Mouse (Mus musculus) thymus, adult 2 months (tissue): ENCODE data around the gene Spata32. TPM values are rescaled to one million over a fixed set of nuclear protein-coding genes. Genes with fewer than 3 reads are reported as not detected.

Experiments
- DNase-seq: peaks from one replicate; pipeline ENCODE4 v3.0.0; 2021
- H3K27ac ChIP-seq: fragments of 200-500 bp; 2 replicates; pipeline ENCODE4 v1.5.1; 2012; ENCODE audit warnings: low read length, control low read depth; ENCODE audit not compliant: control insufficient read depth, insufficient read depth
- H3K27me3 ChIP-seq: fragments of 200-500 bp; 2 replicates; pipeline ENCODE4 v1.6.1; 2012; ENCODE audit warnings: mild to moderate bottlenecking, low read length, moderate library complexity, mixed read lengths; ENCODE audit not compliant: control insufficient read depth, insufficient read depth
- H3K36me3 ChIP-seq: fragments of 200-500 bp; 2 replicates; pipeline ENCODE4 v1.6.1; 2012; ENCODE audit warnings: mild to moderate bottlenecking, low read length, moderate library complexity; ENCODE audit not compliant: control insufficient read depth, insufficient read depth
- H3K4me1 ChIP-seq: fragments of 200-500 bp; replicated peaks from 2 replicates; pipeline ENCODE4 v1.6.1; 2012; ENCODE audit warnings: low read length; ENCODE audit not compliant: control insufficient read depth, insufficient read depth
- H3K4me3 ChIP-seq: fragments of 200-500 bp; 2 replicates; pipeline ENCODE4 v1.5.1; 2012; ENCODE audit warnings: mild to moderate bottlenecking, low read length, control low read depth, moderate library complexity; ENCODE audit not compliant: control insufficient read depth, insufficient read depth
- CTCF ChIP-seq: fragments of 200-500 bp; IDR thresholded peaks from 2 replicates; pipeline ENCODE4 v1.5.1; 2012; ENCODE audit warnings: mild to moderate bottlenecking, control low read depth, low read length, moderate library complexity, borderline replicate concordance; ENCODE audit not compliant: control insufficient read depth, poor library complexity, insufficient read depth; ENCODE audit errors: extremely low read depth
- POLR2A ChIP-seq: fragments of 200-500 bp; IDR thresholded peaks from 2 replicates; pipeline ENCODE4 v1.6.1; 2012; ENCODE audit warnings: mild to moderate bottlenecking, low read length, control low read depth, moderate library complexity; ENCODE audit not compliant: control insufficient read depth, poor library complexity, insufficient read depth; ENCODE audit errors: extremely low read depth
- WGBS: fragments of 180-500 bp; shearing (Covaris S2); methylation state at CpG from one replicate; pipeline ENCODE4 v1.1.7; 2018; 5-methylcytosine and 5-hydroxymethylcytosine counted together
- polyA plus RNA-seq: library from polyadenylated mRNA; depleted of rRNA; stranded (reverse); fragments of >200 nt; gene quantifications from 2 replicates; pipeline ENCODE4 v1.2.3, GENCODE M21; 2012

The Spata32 gene
- polyA plus RNA-seq, 1 experiment: not detected

DNA sequence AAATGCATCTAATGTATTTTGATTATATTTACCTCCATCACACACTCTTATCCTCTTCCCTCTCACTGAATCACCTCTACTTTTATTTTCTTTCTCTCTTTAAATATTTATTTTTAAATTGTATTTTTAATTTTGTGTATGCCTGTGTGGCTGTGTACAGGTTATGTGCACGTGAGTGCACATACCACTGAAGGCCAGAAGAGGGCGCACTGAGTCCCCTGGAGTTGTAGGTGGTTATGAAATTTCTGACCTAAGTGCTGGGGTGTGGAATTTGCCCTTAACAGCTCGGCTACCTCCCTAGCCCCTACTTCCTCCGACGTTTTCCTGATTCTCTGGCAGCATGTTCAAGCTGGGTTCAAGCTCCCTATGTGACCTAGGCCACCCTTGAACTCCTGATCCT is 4.5 kb downstream of the Spata32 start:
- Histone ChIP-seq H3K4me3 (no peak overlapping the region), H3K4me1 (peaks cover 8% of the 10 kb centered on the region), H3K36me3 (no peaks in the 10 kb centered on the region), H3K27ac (no peak overlapping the region), H3K27me3 (no peaks in the 10 kb centered on the region)
- no peak for TF ChIP-seq POLR2A
- no peak for TF ChIP-seq CTCF
- WGBS: 93% methylated on average over 5 of the region's 5 CpGs
- no peak for DNase-seq

DNA sequence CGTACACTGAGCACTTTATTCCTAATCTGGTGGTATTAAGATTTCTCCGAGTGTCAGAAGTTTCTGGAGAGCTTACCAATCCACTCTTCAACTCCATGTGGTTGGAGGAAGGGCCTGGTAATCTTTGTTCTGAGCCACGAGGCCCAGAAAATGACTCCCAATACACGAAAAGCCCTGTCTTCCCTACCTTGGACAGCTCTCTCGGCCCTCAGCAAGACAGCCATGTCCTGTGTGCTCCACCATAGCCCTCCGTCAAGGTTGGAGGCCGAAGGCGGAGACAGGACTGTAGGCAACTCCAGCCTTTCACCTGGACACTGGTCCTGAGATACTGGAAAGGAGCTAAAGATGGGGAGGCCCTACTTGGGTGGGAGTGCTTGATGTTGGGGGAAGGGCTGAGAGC is 7.9 kb downstream of the Spata32 start:
- DNase-seq: no peak
- H3K4me3 ChIP-seq: no peak overlapping the region
- no peaks in the 10 kb centered on the region for H3K27me3 ChIP-seq
- TF ChIP-seq CTCF (no peak), POLR2A (no peak)
- H3K4me1 ChIP-seq: no peaks in the 10 kb centered on the region
- no peak overlapping the region for H3K27ac ChIP-seq
- 84% methylated on average over 8 of the region's 8 CpGs for WGBS
- no peaks in the 10 kb centered on the region for H3K36me3 ChIP-seq

DNA sequence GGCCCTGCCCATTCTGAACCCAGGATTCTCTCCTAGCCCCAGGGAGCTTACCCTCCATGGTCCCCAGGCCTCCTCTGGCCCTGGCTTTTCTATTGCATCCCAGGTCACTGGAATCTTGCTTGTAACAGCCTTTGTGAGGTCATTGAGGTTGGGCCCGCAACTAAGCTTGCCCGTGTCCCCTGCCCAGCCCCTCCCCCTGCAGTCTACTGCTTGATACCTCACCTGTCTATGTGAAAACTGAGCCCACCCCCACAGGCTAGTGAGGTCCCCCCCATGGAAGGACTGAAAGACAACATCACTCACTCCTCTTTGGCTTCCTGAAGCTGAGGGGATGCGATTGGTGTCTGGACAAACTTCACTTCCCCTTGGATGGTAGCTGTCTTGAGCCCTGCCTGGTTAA is 9.8 kb downstream of the Spata32 start, which contains the start of gene 1700023F06Rik:
Gene 1700023F06Rik (minus strand): TSS at position 101 of the 400 bp plus-strand sequence.
- Histone ChIP-seq H3K4me3 (no peak within 1 kb of the TSS), H3K36me3 (no peaks in the 10 kb centered on the region), H3K27ac (no peak within 1 kb of the TSS), H3K27me3 (no peaks in the 10 kb centered on the region), H3K4me1 (no peaks in the 10 kb centered on the region)
- TF ChIP-seq POLR2A (no peak), CTCF (no peak)
- 96% methylated on average over 3 of the region's 3 CpGs for WGBS
- no peak for DNase-seq

DNA sequence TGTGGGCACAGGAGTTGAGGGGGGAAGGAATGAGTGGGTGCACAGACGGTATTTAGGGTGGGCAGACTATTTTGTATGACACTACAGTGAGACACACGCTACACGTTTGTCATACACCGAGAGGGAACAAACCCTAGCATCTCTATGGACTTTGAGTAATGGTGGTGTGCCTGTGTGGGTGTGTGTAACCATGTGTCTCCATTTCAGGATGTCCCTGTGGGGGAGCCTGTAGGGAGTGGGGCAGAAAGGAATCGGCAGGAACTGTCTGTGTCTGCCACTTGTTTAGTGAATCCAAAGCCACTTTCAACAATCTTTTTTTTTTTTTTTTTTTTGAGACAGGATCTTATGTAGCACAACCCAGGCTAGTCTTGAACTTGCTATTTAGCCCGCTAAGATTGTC is 12.0 kb downstream of the Spata32 start:
- no peak for DNase-seq
- Histone ChIP-seq H3K27me3 (no peaks in the 10 kb centered on the region), H3K36me3 (no peaks in the 10 kb centered on the region), H3K4me1 (no peaks in the 10 kb centered on the region), H3K4me3 (no peak overlapping the region), H3K27ac (no peak overlapping the region)
- WGBS: 97% methylated on average over 6 of the region's 6 CpGs
- TF ChIP-seq CTCF (no peak), POLR2A (no peak)

DNA sequence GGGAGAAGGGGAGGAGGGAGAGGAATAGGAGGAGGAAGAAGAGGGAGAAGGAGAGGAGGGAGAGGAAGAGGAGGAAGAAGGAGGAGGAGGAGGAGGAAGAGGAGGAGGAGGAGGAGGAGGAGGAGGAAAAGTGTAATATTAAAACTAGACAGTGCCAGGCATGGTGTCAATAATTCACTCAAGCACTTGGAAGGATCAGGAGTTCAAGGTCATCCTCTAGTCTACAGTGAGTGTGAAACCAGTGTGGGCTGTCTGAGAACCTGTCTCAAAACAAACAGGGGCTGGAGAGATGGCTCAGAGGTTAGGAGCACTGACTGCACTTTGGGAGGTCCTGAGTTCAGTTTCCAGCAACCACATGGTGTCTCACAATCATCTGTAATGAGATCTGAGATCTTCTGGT is 15.9 kb downstream of the Spata32 start:
- no peak for DNase-seq

DNA sequence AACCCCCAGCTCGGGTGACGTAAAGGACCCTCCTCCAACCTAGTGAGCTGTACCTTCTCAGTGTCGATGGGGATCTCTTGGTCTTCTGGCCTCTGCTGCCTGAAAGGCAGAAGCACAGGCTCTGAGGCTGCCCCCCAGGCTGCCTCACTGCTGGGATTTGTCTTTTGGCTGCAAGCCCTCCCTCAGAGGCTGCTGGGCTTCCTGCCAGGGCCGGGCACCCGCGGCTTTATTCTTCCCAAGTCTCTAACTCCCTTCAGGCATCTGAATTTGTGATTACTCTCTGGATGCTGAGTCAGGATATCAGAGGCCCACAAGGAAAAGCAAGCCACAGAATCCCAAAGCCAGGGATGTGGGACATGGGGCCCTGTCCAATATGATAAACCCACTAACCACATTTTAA is 16.6 kb downstream of the Spata32 start:
- H3K27ac ChIP-seq: no peak overlapping the region
- TF ChIP-seq CTCF (no peak), POLR2A (no peak)
- no peaks in the 10 kb centered on the region for H3K4me1 ChIP-seq
- H3K36me3 ChIP-seq: peaks cover 21% of the 10 kb centered on the region
- no peak for DNase-seq
- 35% methylated on average over 6 of the region's 6 CpGs for WGBS
- no peak overlapping the region for H3K4me3 ChIP-seq
- no peaks in the 10 kb centered on the region for H3K27me3 ChIP-seq

More for the DNA sequence above, 15.9 kb downstream of the Spata32 start:
- no peak overlapping the region for H3K27ac ChIP-seq
- H3K4me3 ChIP-seq: no peak overlapping the region
- no peak for TF ChIP-seq CTCF
- TF ChIP-seq POLR2A: no peak
- H3K27me3 ChIP-seq: no peaks in the 10 kb centered on the region
- peaks cover 15% of the 10 kb centered on the region for H3K36me3 ChIP-seq
- H3K4me1 ChIP-seq: no peaks in the 10 kb centered on the region

DNA sequence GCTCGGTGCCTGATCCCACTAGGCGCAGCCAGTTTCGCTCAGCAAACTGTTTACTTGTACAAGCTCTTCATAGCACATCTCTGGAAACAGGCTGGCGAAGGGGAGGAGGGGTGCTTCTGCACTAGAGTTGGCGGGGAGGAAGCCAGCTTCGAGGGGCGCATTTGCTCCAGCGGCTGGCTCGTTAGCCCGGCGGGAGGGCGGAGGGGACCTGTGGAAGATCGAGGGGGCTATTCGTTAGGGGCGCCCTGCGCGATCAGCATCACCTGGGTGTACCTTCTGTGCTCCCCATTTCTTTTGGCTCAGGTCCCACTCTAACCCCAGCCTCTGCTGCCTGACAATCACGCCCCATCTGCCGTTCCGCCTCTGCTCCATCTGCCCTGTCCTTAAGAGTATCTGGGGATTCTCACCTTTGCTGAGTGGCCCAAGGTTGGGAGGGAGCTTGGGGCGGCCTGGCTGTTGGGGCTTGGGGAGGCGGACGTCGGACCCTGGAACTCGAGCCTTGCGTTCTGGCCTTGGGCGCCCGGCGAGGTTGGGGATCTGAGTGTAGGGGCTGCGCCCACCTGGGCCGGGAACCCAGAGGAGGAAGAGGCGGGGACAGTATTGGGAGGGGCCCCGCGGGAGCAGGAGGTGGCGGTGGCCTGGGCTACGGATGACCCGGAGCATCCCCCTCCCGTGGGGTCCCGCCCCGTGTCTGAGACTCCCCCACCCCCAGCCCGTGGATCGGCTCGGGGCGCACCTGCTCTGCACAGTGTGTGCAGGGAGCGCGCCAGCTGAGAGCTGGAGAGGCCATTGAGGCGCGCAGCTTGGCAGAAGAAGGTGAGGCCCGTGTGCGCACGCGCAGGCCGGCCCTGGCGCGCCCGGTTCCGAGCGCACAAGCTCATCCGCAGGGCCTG is 19.1 kb downstream of the Spata32 start:
- peaks cover 46% of the 10 kb centered on the region for H3K36me3 ChIP-seq
- H3K4me1 ChIP-seq: no peaks in the 10 kb centered on the region
- H3K27me3 ChIP-seq: no peaks in the 10 kb centered on the region
- no peak for DNase-seq
- WGBS: 86% methylated on average over 59 of the region's 59 CpGs
- H3K27ac ChIP-seq: no peak overlapping the region
- no peak overlapping the region for H3K4me3 ChIP-seq
- TF ChIP-seq CTCF (no peak), POLR2A (no peak)

DNA sequence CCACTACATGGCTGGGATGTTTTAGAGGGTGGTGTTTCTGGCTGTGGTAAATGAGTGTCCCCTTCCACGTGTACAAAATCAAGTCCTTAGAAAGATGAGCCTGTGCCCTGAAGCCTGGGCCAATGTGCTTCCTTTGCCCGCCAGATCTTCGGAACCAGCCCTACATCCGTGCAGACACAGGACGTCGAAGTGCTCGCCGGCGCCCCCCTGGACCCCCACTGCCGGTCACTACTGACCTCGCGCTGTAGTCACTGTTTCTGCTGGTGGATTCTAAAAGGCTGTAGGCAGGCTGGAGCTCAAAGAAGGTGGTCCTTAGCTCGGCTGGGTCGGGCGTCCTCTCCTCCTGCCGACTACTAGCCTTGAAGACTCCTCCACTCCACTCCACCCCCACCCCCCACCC is 19.9 kb downstream of the Spata32 start:
- no peaks in the 10 kb centered on the region for H3K4me1 ChIP-seq
- TF ChIP-seq POLR2A: no peak
- TF ChIP-seq CTCF: no peak
- H3K4me3 ChIP-seq: no peak overlapping the region
- no peak overlapping the region for H3K27ac ChIP-seq
- H3K36me3 ChIP-seq: peaks cover 54% of the 10 kb centered on the region
- WGBS: 93% methylated on average over 16 of the region's 16 CpGs
- H3K27me3 ChIP-seq: no peaks in the 10 kb centered on the region
- DNase-seq: no peak
